Mouse (Mus musculus): ENCODE data around the gene Hddc3.

- no peak for TF ChIP-seq CTCF (IDR thresholded peaks at IDR 0.05; ENCODE audit: control insufficient read depth, insufficient read depth, insufficient replicate concordance, low read depth, low read length)
- no peak for TF ChIP-seq POLR2A (IDR thresholded peaks at IDR 0.05; ENCODE audit: control insufficient read depth, low read depth, low read length)
Measured at GRCm38 (mm10) chr7:80317439-80318115, 25.3 kb upstream of the Hddc3 start.
